Mouse (Mus musculus) intestine, embryonic 16.5 days (tissue): ENCODE measurements around the gene Shisa9. TPM values are rescaled to one million over a fixed set of nuclear protein-coding genes. Genes with fewer than 3 reads are reported as not detected.

Experiments used
- ATAC-seq: fragments of 200-750 bp; cut with Nextera tagmentation; 2 replicates; pipeline ENCODE4 v1.8.0; 2017; ENCODE audit warnings: moderate TSS enrichment, moderate library complexity
- H3K27ac ChIP-seq: fragments of 300-500 bp; sonication (generic); 2 replicates; pipeline ENCODE4 v1.5.1; 2014; ENCODE audit warnings: mild to moderate bottlenecking, low read length
- H3K27me3 ChIP-seq: fragments of 300-500 bp; sonication (generic); replicated peaks from 2 replicates; pipeline ENCODE4 v1.6.1; 2014; ENCODE audit warnings: low read length, control low read depth, mixed read lengths; ENCODE audit not compliant: control insufficient read depth, insufficient read depth
- H3K36me3 ChIP-seq: fragments of 300-500 bp; sonication (generic); 2 replicates; pipeline ENCODE4 v1.6.1; 2014; ENCODE audit warnings: low read length, control low read depth; ENCODE audit not compliant: control insufficient read depth, insufficient read depth
- H3K4me1 ChIP-seq: fragments of 300-500 bp; sonication (generic); 2 replicates; pipeline ENCODE4 v1.6.1; 2014; ENCODE audit warnings: low read length, control low read depth, mixed read lengths; ENCODE audit not compliant: control insufficient read depth, insufficient read depth
- H3K4me2 ChIP-seq: fragments of 300-500 bp; sonication (generic); 2 replicates; pipeline ENCODE4 v1.6.1; 2014; ENCODE audit warnings: low read depth, low read length, control low read depth
- H3K4me3 ChIP-seq: fragments of 300-500 bp; sonication (generic); 2 replicates; pipeline ENCODE4 v1.5.1; 2014; ENCODE audit warnings: mild to moderate bottlenecking, low read length
- H3K9ac ChIP-seq: fragments of 300-500 bp; sonication (generic); 2 replicates; pipeline ENCODE4 v1.6.1; 2014; ENCODE audit warnings: low read depth, low read length
- H3K9me3 ChIP-seq: fragments of 300-500 bp; sonication (generic); 2 replicates; pipeline ENCODE4 v1.6.1; 2016; ENCODE audit warnings: low read length, control low read depth; ENCODE audit not compliant: control insufficient read depth
- WGBS: fragments of 180-500 bp; shearing (Covaris S2); extraction: QIAGEN DNeasy Blood & Tissue Kit; methylation state at CpG from one replicate; pipeline ENCODE4 v1.1.7; 2014; 5-methylcytosine and 5-hydroxymethylcytosine counted together
- polyA plus RNA-seq: library from polyadenylated mRNA; unstranded; fragments of >200 nt; fragmentation: Nextera tagmentation; extraction: Ambion mirVana; gene quantifications from 2 replicates; pipeline ENCODE4 v1.2.1, GENCODE M21; 2015

The Shisa9 gene
- polyA plus RNA-seq, 1 experiment from 2014 or later, result 0.62 TPM

GRCm38 (mm10) chr16:12146666-12147065 lies 162.8 kb downstream of the Shisa9 start:
- H3K9ac ChIP-seq, result no peak overlapping the region
- no peaks in the 10 kb centered on the region for H3K27me3 ChIP-seq
- ATAC-seq, result no peak
- no peak overlapping the region for H3K4me3 ChIP-seq
- H3K4me1 ChIP-seq, result no peaks in the 10 kb centered on the region
- no peaks in the 10 kb centered on the region for H3K9me3 ChIP-seq
- H3K4me2 ChIP-seq, result no peak overlapping the region
- no peak overlapping the region for H3K27ac ChIP-seq
- no peaks in the 10 kb centered on the region for H3K36me3 ChIP-seq

- H3K4me3 ChIP-seq, result no peak overlapping the region
- no peak for ATAC-seq
- no peak overlapping the region for H3K9ac ChIP-seq
- no peaks in the 10 kb centered on the region for H3K27me3 ChIP-seq
- H3K27ac ChIP-seq, result no peak overlapping the region
- no peaks in the 10 kb centered on the region for H3K36me3 ChIP-seq
- H3K9me3 ChIP-seq, result no peaks in the 10 kb centered on the region
- no peak overlapping the region for H3K4me2 ChIP-seq
- no peaks in the 10 kb centered on the region for H3K4me1 ChIP-seq
- 82% methylated on average over 4 of the region's 4 CpGs for WGBS
These were observed 168.1 kb downstream of the Shisa9 start for GRCm38 (mm10) chr16:12151986-12152385.

GRCm38 (mm10) chr16:12154476-12154875 lies 170.6 kb downstream of the Shisa9 start:
- 75% methylated on average over 2 of the region's 2 CpGs for whole genome bisulfite sequencing
- no peaks in the 10 kb centered on the region for H3K27me3 ChIP-seq

GRCm38 (mm10) chr16:12173482-12174041 lies 189.6 kb downstream of the Shisa9 start:
- Histone ChIP-seq H3K4me1 (no peaks in the 10 kb centered on the region), H3K4me3 (no peak overlapping the region), H3K9ac (no peak overlapping the region), H3K9me3 (no peaks in the 10 kb centered on the region), H3K36me3 (no peaks in the 10 kb centered on the region), H3K27me3 (no peaks in the 10 kb centered on the region), H3K27ac (no peak overlapping the region), H3K4me2 (no peak overlapping the region)
- 82% methylated on average over 1 of the region's 1 CpGs for WGBS
- ATAC-seq, result no peak

More at GRCm38 (mm10) chr16:12154476-12154875, 170.6 kb downstream of the Shisa9 start:
- ATAC-seq, result no peak
- Histone ChIP-seq H3K36me3 (no peaks in the 10 kb centered on the region), H3K9ac (no peak overlapping the region), H3K4me1 (no peaks in the 10 kb centered on the region), H3K9me3 (no peaks in the 10 kb centered on the region), H3K4me3 (no peak overlapping the region), H3K4me2 (no peak overlapping the region), H3K27ac (no peak overlapping the region)

- no peaks in the 10 kb centered on the region for H3K4me1 ChIP-seq
- H3K9me3 ChIP-seq, result no peaks in the 10 kb centered on the region
- WGBS, result 80% methylated on average over 2 of the region's 2 CpGs
- H3K4me2 ChIP-seq, result no peak overlapping the region
- no peak overlapping the region for H3K27ac ChIP-seq
- H3K4me3 ChIP-seq, result no peak overlapping the region
- no peaks in the 10 kb centered on the region; the same call in 1 of the 2 replicates for H3K27me3 ChIP-seq
- H3K9ac ChIP-seq, result no peak overlapping the region
- H3K36me3 ChIP-seq, result no peaks in the 10 kb centered on the region
- no peak for ATAC-seq
These were observed 194.1 kb downstream of the Shisa9 start for GRCm38 (mm10) chr16:12178031-12178430.

- Histone ChIP-seq H3K27me3 (no peaks in the 10 kb centered on the region), H3K4me2 (no peak overlapping the region), H3K4me3 (no peak overlapping the region), H3K36me3 (no peaks in the 10 kb centered on the region), H3K4me1 (no peaks in the 10 kb centered on the region), H3K9ac (no peak overlapping the region), H3K27ac (no peak overlapping the region), H3K9me3 (no peaks in the 10 kb centered on the region)
- no peak for ATAC-seq
- WGBS, result 71% methylated on average over 2 of the region's 2 CpGs
These were observed 205.8 kb downstream of the Shisa9 start for GRCm38 (mm10) chr16:12189739-12190138.

- ATAC-seq, result no peak
- H3K9me3 ChIP-seq, result no peaks in the 10 kb centered on the region
- no peaks in the 10 kb centered on the region for H3K36me3 ChIP-seq
- H3K27ac ChIP-seq, result no peak overlapping the region
- H3K4me1 ChIP-seq, result no peaks in the 10 kb centered on the region
- H3K4me2 ChIP-seq, result no peak overlapping the region
- 96% methylated on average over 4 of the region's 4 CpGs for WGBS
- no peaks in the 10 kb centered on the region for H3K27me3 ChIP-seq
- H3K4me3 ChIP-seq, result no peak overlapping the region
- no peak overlapping the region for H3K9ac ChIP-seq
These were observed 212.9 kb downstream of the Shisa9 start for GRCm38 (mm10) chr16:12196841-12197240.

- WGBS, result 46% methylated on average over 5 of the region's 5 CpGs
- no peaks in the 10 kb centered on the region for H3K27me3 ChIP-seq
- ATAC-seq, result no peak
These were observed 213.7 kb downstream of the Shisa9 start for GRCm38 (mm10) chr16:12197611-12198010.

GRCm38 (mm10) chr16:12201216-12201615 lies 217.3 kb downstream of the Shisa9 start:
- Histone ChIP-seq H3K4me3 (no peak overlapping the region), H3K9ac (no peak overlapping the region), H3K4me1 (no peaks in the 10 kb centered on the region), H3K27ac (no peak overlapping the region), H3K4me2 (no peak overlapping the region), H3K36me3 (no peaks in the 10 kb centered on the region), H3K27me3 (no peaks in the 10 kb centered on the region), H3K9me3 (no peaks in the 10 kb centered on the region)
- WGBS, result 28% methylated on average over 3 of the region's 3 CpGs
- no peak for ATAC-seq

More at GRCm38 (mm10) chr16:12197611-12198010, 213.7 kb downstream of the Shisa9 start:
- Histone ChIP-seq H3K4me1 (no peaks in the 10 kb centered on the region), H3K36me3 (no peaks in the 10 kb centered on the region), H3K9ac (no peak overlapping the region), H3K27ac (no peak overlapping the region), H3K4me3 (no peak overlapping the region), H3K4me2 (no peak overlapping the region), H3K9me3 (no peaks in the 10 kb centered on the region)

- WGBS, result 66% methylated on average over 3 of the region's 3 CpGs
- H3K4me3 ChIP-seq, result no peak overlapping the region
- H3K9me3 ChIP-seq, result no peaks in the 10 kb centered on the region
- H3K4me2 ChIP-seq, result no peak overlapping the region
- H3K36me3 ChIP-seq, result no peaks in the 10 kb centered on the region
- ATAC-seq, result no peak
- no peak overlapping the region for H3K9ac ChIP-seq
- no peaks in the 10 kb centered on the region for H3K4me1 ChIP-seq
- H3K27me3 ChIP-seq, result no peaks in the 10 kb centered on the region
- H3K27ac ChIP-seq, result no peak overlapping the region
These were observed 218.2 kb downstream of the Shisa9 start for GRCm38 (mm10) chr16:12202151-12202550.
